Mouse (Mus musculus): ENCODE data around the gene Lipm. TPM values are rescaled to one million over a fixed set of nuclear protein-coding genes. Genes with fewer than 3 reads are reported as not detected.

Gene Lipm
- polyA plus RNA-seq (2012; rRNA removed), result 0.10 and 0.26 TPM in 2 replicates

- DNase-seq (ENCODE audit: low read depth), result no peak
- TF ChIP-seq POLR2A (IDR thresholded peaks at IDR 0.05; ENCODE audit: borderline replicate concordance, extremely low read depth, insufficient read depth, insufficient read length, poor library complexity, severe bottlenecking) (no peak), CTCF (IDR thresholded peaks at IDR 0.05; ENCODE audit: borderline replicate concordance, extremely low read depth, insufficient read depth, insufficient read length) (no peak)
Observed at GRCm38 (mm10) chr19:34100633-34101032, at the start of gene Lipm. TSS of gene Lipm (plus strand) at chr19:34100933.

- no peak for TF ChIP-seq POLR2A (IDR thresholded peaks at IDR 0.05; ENCODE audit: borderline replicate concordance, extremely low read depth, insufficient read depth, insufficient read length, poor library complexity, severe bottlenecking)
- no peak for TF ChIP-seq CTCF (IDR thresholded peaks at IDR 0.05; ENCODE audit: borderline replicate concordance, extremely low read depth, insufficient read depth, insufficient read length)
- peak; percentile 25 for DNase-seq (ENCODE audit: low read depth)
Observed at GRCm38 (mm10) chr19:34051502-34051901, 49.2 kb upstream of the Lipm start.

- DNase-seq (ENCODE audit: low read depth), result no peak
- TF ChIP-seq CTCF (IDR thresholded peaks at IDR 0.05; ENCODE audit: borderline replicate concordance, extremely low read depth, insufficient read depth, insufficient read length) (no peak), POLR2A (IDR thresholded peaks at IDR 0.05; ENCODE audit: borderline replicate concordance, extremely low read depth, insufficient read depth, insufficient read length, poor library complexity, severe bottlenecking) (no peak)
Observed at GRCm38 (mm10) chr19:34063547-34063946, 37.2 kb upstream of the Lipm start.

- no peak for TF ChIP-seq POLR2A (IDR thresholded peaks at IDR 0.05; ENCODE audit: borderline replicate concordance, extremely low read depth, insufficient read depth, insufficient read length, poor library complexity, severe bottlenecking)
- no peak for TF ChIP-seq CTCF (IDR thresholded peaks at IDR 0.05; ENCODE audit: borderline replicate concordance, extremely low read depth, insufficient read depth, insufficient read length)
- no peak for DNase-seq (ENCODE audit: low read depth)
Observed at GRCm38 (mm10) chr19:34064059-34064458, 36.7 kb upstream of the Lipm start.

GRCm38 (mm10) chr19:34066779-34067472, 33.8 kb upstream of the Lipm start, which contains the start of gene Lipn:
TSS of gene Lipn (plus strand) at chr19:34067358.
- TF ChIP-seq CTCF (IDR thresholded peaks at IDR 0.05; ENCODE audit: borderline replicate concordance, extremely low read depth, insufficient read depth, insufficient read length) (no peak), POLR2A (IDR thresholded peaks at IDR 0.05; ENCODE audit: borderline replicate concordance, extremely low read depth, insufficient read depth, insufficient read length, poor library complexity, severe bottlenecking) (no peak)
- no peak for DNase-seq (ENCODE audit: low read depth)

GRCm38 (mm10) chr19:34074239-34074638, 26.5 kb upstream of the Lipm start:
- TF ChIP-seq CTCF (IDR thresholded peaks at IDR 0.05; ENCODE audit: borderline replicate concordance, extremely low read depth, insufficient read depth, insufficient read length) (no peak), POLR2A (IDR thresholded peaks at IDR 0.05; ENCODE audit: borderline replicate concordance, extremely low read depth, insufficient read depth, insufficient read length, poor library complexity, severe bottlenecking) (no peak)
- no peak for DNase-seq (ENCODE audit: low read depth)

- no peak for DNase-seq (ENCODE audit: low read depth)
- TF ChIP-seq CTCF (IDR thresholded peaks at IDR 0.05; ENCODE audit: borderline replicate concordance, extremely low read depth, insufficient read depth, insufficient read length) (no peak), POLR2A (IDR thresholded peaks at IDR 0.05; ENCODE audit: borderline replicate concordance, extremely low read depth, insufficient read depth, insufficient read length, poor library complexity, severe bottlenecking) (no peak)
Observed at GRCm38 (mm10) chr19:34078130-34078529, 22.6 kb upstream of the Lipm start.

GRCm38 (mm10) chr19:34089011-34089680, 11.6 kb upstream of the Lipm start:
- no peak for DNase-seq (ENCODE audit: low read depth)
- no peak for TF ChIP-seq CTCF (IDR thresholded peaks at IDR 0.05; ENCODE audit: borderline replicate concordance, extremely low read depth, insufficient read depth, insufficient read length)
- no peak for TF ChIP-seq POLR2A (IDR thresholded peaks at IDR 0.05; ENCODE audit: borderline replicate concordance, extremely low read depth, insufficient read depth, insufficient read length, poor library complexity, severe bottlenecking)

- TF ChIP-seq POLR2A (IDR thresholded peaks at IDR 0.05; ENCODE audit: borderline replicate concordance, extremely low read depth, insufficient read depth, insufficient read length, poor library complexity, severe bottlenecking), result no peak
- TF ChIP-seq CTCF (IDR thresholded peaks at IDR 0.05; ENCODE audit: borderline replicate concordance, extremely low read depth, insufficient read depth, insufficient read length), result no peak
- no peak for DNase-seq (ENCODE audit: low read depth)
Observed at GRCm38 (mm10) chr19:34095381-34095780, 5.4 kb upstream of the Lipm start.

GRCm38 (mm10) chr19:34096228-34096627, 4.5 kb upstream of the Lipm start:
- TF ChIP-seq CTCF (IDR thresholded peaks at IDR 0.05; ENCODE audit: borderline replicate concordance, extremely low read depth, insufficient read depth, insufficient read length), result no peak
- DNase-seq (ENCODE audit: low read depth), result no peak

GRCm38 (mm10) chr19:34101888-34102287, 1.2 kb downstream of the Lipm start:
- no peak for DNase-seq (ENCODE audit: low read depth)
- no peak for TF ChIP-seq POLR2A (IDR thresholded peaks at IDR 0.05; ENCODE audit: borderline replicate concordance, extremely low read depth, insufficient read depth, insufficient read length, poor library complexity, severe bottlenecking)
- TF ChIP-seq CTCF (IDR thresholded peaks at IDR 0.05; ENCODE audit: borderline replicate concordance, extremely low read depth, insufficient read depth, insufficient read length), result no peak

GRCm38 (mm10) chr19:34104841-34105240, 4.1 kb downstream of the Lipm start:
- TF ChIP-seq POLR2A (IDR thresholded peaks at IDR 0.05; ENCODE audit: borderline replicate concordance, extremely low read depth, insufficient read depth, insufficient read length, poor library complexity, severe bottlenecking), result no peak
- no peak for TF ChIP-seq CTCF (IDR thresholded peaks at IDR 0.05; ENCODE audit: borderline replicate concordance, extremely low read depth, insufficient read depth, insufficient read length)
- no peak for DNase-seq (ENCODE audit: low read depth)
